Mouse (Mus musculus): ENCODE results near the gene Rdh5.

- TF ChIP-seq EP300 (IDR thresholded peaks at IDR 0.05; ENCODE audit: low read depth), result no peak
- no peak for TF ChIP-seq CTCF (IDR thresholded peaks at IDR 0.05; ENCODE audit: low read depth)
Measured at GRCm38 (mm10) chr10:128889846-128890245, 32.8 kb downstream of the Rdh5 start.
